Mouse (Mus musculus): ENCODE measurements around the gene Cd59a.
"Not testable (repeated sequence)": the region's sequence is repeated elsewhere in the genome, so short reads cannot be mapped to it uniquely, and the experiment has no call there.

The Cd59a gene

DNA sequence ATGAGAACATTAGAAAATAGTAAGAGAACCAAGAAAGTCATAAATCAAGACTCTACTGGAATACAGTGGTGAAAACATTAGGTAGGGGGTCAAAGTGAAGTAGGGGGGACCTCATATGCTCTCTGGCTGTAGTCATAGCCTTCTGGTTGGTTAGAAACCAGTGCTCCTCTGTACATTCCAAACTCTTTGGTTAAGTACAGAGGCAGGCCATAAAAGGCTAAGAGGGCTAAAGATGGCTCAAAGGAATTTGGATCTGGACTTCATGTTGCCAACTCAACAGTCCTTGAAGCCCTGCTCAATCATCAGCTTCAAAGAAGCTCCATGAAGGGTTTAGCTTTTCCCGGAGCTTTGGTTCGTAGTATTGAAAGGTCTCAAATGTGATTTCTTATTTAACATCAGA is 13.4 kb downstream of the Cd59a start:
- DNase-seq (ENCODE audit: low spot score in 2 of 2), result not testable (repeated sequence)

GRCm38 (mm10) chr2:104109528-104109927 is 13.9 kb downstream of the Cd59a start:
- DNase-seq (ENCODE audit: low spot score in 2 of 2), result no peak

DNA sequence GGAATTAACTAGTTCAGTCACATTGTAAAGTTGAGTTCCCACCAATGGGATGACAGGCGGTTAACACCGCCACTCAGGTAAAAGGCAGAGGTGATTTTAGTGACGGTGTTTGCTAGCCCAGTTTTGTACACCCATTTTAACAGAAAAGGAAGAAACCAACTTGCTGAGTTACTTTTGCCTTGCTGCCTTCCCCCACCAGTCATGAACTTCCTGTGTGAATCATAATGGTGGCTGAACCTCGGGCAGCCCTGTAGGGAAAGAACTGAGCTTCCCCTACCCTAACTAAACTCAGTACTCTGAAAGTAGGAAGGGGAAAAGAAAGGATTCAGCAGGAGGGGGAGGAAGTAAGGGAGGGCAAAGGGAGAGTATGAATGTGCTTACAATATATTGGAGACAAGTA is 14.4 kb downstream of the Cd59a start:
- DNase-seq (ENCODE audit: low spot score in 2 of 2), result no peak

- not testable (repeated sequence) for DNase-seq (ENCODE audit: low spot score in 2 of 2)
These were observed 15.7 kb downstream of the Cd59a start for GRCm38 (mm10) chr2:104111170-104111797.

DNA sequence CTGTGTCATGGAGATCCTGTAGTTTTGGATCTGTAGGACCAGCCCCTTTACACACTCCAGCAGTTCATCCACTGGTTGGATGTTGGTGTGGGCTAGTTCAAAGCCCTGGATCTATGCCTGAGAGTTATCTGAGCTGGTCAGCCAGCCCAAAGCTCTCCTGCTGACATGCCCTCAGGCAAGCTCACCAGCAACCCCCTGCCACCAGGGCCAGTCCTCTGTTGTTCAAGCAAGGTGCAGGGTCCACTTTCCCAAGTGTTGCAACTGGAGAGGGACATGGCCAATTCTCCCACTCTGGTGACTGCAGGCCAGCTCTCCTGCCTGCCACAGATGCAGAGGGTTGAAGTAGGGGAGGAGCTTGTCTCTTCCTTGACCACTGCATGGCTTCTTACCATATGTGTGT is 18.0 kb downstream of the Cd59a start:
- DNase-seq (ENCODE audit: low spot score in 2 of 2), result not testable (repeated sequence)

DNA sequence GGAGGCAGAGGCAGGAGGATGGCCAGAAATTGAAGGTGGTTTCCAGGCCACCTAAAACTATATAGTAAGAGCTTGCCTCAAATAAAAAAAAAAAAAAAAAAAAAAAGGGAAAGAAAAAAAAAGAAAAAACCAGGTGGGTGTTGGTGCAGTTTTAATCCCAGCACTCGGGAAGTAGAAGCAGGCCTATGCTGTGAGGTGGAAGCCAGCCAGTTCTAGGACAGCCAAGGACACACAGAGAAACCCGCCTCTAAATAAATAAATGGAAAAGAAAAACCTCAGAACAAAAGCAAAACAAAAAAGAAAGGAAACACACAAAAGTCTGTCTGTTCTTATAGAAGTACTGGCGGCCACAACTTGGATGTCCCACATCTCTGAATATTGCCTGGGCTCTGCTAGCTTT is 19.3 kb downstream of the Cd59a start:
- no peak for DNase-seq (ENCODE audit: low spot score in 2 of 2)

DNA sequence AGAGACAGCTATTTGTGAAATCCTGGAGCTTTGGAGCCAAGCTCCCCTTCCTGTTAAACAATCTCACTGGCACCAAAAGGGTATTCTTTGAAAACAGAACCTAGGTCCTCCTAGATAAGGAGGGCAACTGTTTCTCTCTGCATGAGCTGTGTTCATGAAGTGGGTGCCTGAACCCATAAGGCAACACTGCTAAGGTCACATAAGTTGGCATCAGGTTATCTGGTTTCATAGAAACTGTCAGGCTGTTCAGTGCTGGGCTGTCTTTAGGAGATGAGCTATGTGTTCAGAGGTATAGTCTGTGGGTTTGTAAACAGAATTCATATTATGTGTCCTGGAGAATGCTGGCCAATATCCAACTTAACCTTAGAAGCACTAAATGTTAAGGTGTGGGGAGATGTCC is 21.6 kb downstream of the Cd59a start:
- DNase-seq (ENCODE audit: low spot score in 2 of 2), result not testable (repeated sequence)

DNA sequence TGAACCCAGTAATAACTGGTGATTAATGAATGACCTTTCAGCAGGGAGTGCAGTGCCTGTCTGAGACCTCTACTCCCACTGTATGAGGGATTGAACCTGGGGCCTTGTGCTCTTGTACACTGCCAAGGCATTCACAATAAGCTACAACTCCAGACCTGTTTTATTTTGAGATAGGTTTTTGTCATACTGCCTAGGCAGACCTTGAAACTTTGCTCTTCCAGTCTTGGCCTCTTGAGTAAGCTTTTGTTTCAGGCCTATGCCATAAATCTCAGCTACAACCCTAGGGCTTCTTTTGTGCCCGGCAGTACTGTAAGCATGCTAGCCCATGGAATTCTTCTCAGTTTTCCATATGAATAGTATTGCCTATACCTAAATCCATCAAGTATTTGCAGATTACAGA is 23.5 kb downstream of the Cd59a start:
- DNase-seq (ENCODE audit: low spot score in 2 of 2), result no peak

- DNase-seq (ENCODE audit: low spot score in 2 of 2), result no peak
These were observed 24.7 kb downstream of the Cd59a start for GRCm38 (mm10) chr2:104120312-104120711.

GRCm38 (mm10) chr2:104121681-104122504 is 26.3 kb downstream of the Cd59a start:
- DNase-seq (ENCODE audit: low spot score in 2 of 2), result no peak

GRCm38 (mm10) chr2:104122505-104123378 is 27.1 kb downstream of the Cd59a start, which contains the start of gene A930018P22Rik:
TSS of gene A930018P22Rik (plus strand) at chr2:104122769.
- peak; percentile 64 to 84 for DNase-seq (ENCODE audit: low spot score in 2 of 2)

- DNase-seq (ENCODE audit: low spot score in 2 of 2), result no peak
These were observed 27.9 kb downstream of the Cd59a start for GRCm38 (mm10) chr2:104123540-104123939.

- no peak for DNase-seq (ENCODE audit: low spot score in 2 of 2)
These were observed 28.5 kb downstream of the Cd59a start for GRCm38 (mm10) chr2:104124071-104124470.

GRCm38 (mm10) chr2:104128803-104129531 is 33.4 kb downstream of the Cd59a start:
- no peak for DNase-seq (ENCODE audit: low spot score in 2 of 2)

DNA sequence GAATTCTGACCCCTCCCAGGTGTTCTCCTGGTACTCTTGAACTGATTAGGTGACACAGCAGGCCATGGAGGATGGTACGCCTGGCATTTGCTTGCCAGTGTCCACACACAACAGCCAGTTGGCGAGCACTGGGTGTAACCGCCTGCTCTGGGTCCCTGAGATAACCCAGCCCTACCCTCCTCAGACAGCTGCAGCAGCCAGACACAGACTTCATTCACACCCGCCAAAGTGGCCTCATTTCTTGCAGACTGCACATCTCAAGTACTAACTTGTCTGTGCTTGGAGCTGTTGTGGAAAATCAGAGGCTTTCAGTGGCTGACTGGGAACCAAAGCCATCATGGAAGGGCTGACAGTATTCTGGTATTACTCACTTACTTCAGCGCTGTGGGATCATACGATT is 34.6 kb downstream of the Cd59a start:
- DNase-seq (ENCODE audit: low spot score in 2 of 2), result no peak

DNA sequence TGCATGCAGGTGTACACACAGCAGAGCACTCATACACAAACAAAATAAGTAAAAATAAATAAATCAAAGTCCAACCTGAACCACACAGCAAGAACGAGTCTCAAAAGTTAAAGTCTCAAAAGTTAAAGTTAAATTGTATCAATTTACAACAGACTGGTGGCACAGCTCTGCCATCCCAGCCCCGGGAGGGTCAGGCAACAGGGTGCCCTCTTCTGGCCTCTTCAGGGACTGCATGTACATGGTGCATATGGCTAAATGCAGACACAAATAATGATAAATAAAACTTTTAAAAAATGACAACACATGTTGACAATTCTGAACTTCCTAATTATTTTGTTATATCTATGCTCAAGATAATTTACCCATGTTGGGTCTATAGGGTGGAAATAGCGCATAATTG is 35.4 kb downstream of the Cd59a start:
- DNase-seq (ENCODE audit: low spot score in 2 of 2), result peak in 1 of 2 experiments; percentile 55

- DNase-seq (ENCODE audit: low spot score in 2 of 2), result no peak
These were observed 36.8 kb downstream of the Cd59a start for GRCm38 (mm10) chr2:104132266-104132859.

DNA sequence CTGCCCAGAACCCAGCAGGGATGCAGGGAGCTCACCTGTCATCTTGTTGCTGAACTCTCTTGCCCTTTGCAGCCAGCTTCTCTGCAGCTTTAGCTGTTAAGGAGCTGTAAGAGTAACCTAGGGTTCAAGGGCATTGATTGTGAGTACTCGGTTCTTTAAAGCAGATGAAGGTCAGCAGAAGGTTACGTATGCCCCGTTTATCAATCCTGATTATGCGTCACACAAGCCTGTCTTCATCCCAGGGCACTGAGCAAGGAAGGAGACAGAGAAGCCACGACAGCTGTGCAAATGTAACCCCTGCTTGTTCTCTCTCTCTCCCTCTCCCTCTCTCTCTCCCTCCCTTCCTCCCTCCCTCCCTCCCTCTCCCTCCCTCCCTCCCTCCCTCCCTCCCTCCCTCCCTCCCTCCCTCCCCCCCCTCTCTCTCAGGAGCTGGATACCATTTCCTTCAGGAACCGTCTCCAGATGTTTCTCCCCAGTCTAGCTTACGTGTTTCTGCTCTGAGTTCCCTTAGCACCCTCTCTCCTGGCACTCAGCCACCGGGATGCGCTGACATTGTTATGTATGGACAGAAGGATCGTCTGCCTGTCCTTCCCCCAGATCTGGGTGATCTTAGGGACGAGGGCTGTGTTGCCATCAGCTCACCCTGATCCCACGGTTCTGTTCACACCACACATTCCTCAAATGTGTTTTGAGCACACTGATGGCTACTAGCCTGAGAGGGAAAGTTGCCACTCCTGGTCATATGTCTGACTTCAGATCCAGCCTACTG is 37.6 kb downstream of the Cd59a start:
- no peak for DNase-seq (ENCODE audit: low spot score in 2 of 2)

GRCm38 (mm10) chr2:104134150-104135056 is 38.8 kb downstream of the Cd59a start:
- peak in 1 of 2 experiments; percentile 58 for DNase-seq (ENCODE audit: low spot score in 2 of 2)
